Mouse (Mus musculus): ENCODE data around the gene Gsto2. TPM values are rescaled to one million over a fixed set of nuclear protein-coding genes. Genes with fewer than 3 reads are reported as not detected.

Gene Gsto2
- polyA plus RNA-seq, 1 experiment = not detected

DNA sequence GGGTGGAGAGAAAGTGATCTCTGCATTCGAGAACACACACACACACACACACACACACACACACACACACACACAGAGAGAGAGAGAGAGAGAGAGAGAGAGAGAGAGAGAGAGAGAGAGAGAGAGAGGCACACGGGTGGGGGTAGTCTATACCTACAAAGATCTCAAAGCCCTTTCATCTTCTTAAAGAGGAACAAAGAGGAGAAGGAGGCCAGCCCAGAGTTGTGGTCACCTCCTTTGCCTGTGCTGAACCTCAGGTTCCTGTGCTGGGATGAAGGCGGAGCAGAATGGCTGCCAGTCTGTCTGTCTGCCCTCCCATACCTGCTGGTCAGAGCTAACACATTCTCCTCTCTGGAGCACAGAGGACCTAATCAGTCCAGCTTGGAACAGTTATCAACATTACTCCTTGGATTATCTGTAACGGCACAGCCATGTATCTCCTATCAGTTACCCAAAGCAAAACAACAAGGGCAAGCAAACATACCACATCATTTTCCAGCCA is 44.8 kb downstream of the Gsto2 start:
- H3K4me1 ChIP-seq (ENCODE audit: control insufficient read depth, insufficient read depth, low read length) = peaks cover 11% of the 10 kb centered on the region
- no peak overlapping the region for H3K4me3 ChIP-seq (ENCODE audit: insufficient read depth, low read depth, low read length)
- no peak overlapping the region for H3K27ac ChIP-seq (ENCODE audit: insufficient read depth, low read depth, low read length)
- WGBS = 51% methylated on average over 4 of the region's 4 CpGs
- TF ChIP-seq POLR2A (IDR thresholded peaks at IDR 0.05; ENCODE audit: insufficient read depth, low read depth, low read length) (no peak), CTCF (IDR thresholded peaks at IDR 0.05; ENCODE audit: insufficient read depth, low read depth, low read length) (no peak)

DNA sequence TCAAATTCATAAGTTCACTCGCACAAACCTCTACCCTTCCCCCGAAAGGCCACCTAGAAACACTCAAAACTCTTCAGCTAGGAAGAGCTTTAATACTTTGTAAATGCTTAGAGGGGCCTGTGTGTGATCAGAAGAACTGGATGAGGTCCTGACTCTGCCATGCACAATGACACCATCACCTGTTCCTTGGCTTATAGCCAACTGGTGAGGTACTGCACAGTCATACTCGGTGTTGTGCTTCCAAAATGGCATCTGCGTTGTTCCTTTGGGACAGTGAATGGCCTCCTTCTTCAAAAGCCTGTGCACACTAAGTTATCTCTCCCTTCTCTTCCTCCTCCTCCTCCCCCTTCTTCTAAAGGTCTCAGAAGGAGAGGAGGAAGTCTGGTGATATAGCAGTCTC is 45.4 kb downstream of the Gsto2 start:
- no peak overlapping the region for H3K27ac ChIP-seq (ENCODE audit: insufficient read depth, low read depth, low read length)
- H3K4me3 ChIP-seq (ENCODE audit: insufficient read depth, low read depth, low read length) = no peak overlapping the region
- no peak for TF ChIP-seq POLR2A (IDR thresholded peaks at IDR 0.05; ENCODE audit: insufficient read depth, low read depth, low read length)
- no peak for TF ChIP-seq CTCF (IDR thresholded peaks at IDR 0.05; ENCODE audit: insufficient read depth, low read depth, low read length)
- peaks cover 11% of the 10 kb centered on the region for H3K4me1 ChIP-seq (ENCODE audit: control insufficient read depth, insufficient read depth, low read length)
- 94% methylated on average over 4 of the region's 4 CpGs for WGBS

DNA sequence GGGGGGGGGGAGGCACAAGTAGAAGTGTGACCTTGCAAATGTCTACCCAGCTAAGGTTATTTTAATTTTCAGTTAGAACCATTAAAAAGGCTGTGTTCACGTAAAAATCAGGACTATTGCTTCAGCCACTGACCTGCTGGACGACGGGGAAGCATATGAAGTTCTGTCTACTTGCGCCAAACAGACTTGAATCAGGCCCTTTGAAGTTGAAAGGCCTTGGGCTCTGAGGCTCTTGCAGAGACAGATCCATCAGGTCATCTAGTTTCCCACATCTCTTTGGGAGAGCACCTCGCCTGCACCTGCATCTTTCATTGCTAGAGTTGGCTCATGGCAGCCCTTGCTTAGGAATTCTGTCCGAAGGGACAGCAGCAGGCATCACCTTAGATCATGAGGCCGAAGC is 48.0 kb downstream of the Gsto2 start:
- H3K27ac ChIP-seq (ENCODE audit: insufficient read depth, low read depth, low read length) = no peak overlapping the region
- no peak overlapping the region for H3K4me3 ChIP-seq (ENCODE audit: insufficient read depth, low read depth, low read length)
- peaks cover 11% of the 10 kb centered on the region for H3K4me1 ChIP-seq (ENCODE audit: control insufficient read depth, insufficient read depth, low read length)
- 96% methylated on average over 7 of the region's 7 CpGs for WGBS
- TF ChIP-seq POLR2A (IDR thresholded peaks at IDR 0.05; ENCODE audit: insufficient read depth, low read depth, low read length) = no peak
- no peak for TF ChIP-seq CTCF (IDR thresholded peaks at IDR 0.05; ENCODE audit: insufficient read depth, low read depth, low read length)

DNA sequence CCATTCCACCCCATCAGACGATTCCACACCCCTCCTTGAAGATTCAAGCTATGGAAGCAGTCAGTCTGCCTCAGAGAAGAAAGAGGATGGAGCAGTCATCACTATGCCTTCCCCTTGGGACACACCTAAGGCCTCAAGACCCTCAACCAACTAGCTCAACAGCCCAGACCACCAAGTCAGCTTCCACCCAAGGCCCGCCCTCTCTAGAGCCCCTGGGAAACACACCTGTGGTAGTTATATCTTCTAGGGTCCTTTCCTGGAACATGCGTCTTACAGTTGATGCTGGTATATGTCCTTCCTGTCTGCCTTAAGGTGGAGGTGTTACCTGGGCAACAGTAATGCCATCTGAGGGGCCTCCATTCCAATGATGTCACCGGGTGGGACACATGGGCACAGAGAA is 48.9 kb downstream of the Gsto2 start:
- H3K4me1 ChIP-seq (ENCODE audit: control insufficient read depth, insufficient read depth, low read length) = peaks cover 12% of the 10 kb centered on the region
- WGBS = 92% methylated on average over 4 of the region's 4 CpGs
- H3K4me3 ChIP-seq (ENCODE audit: insufficient read depth, low read depth, low read length) = no peak overlapping the region
- no peak for TF ChIP-seq CTCF (IDR thresholded peaks at IDR 0.05; ENCODE audit: insufficient read depth, low read depth, low read length)
- no peak for TF ChIP-seq POLR2A (IDR thresholded peaks at IDR 0.05; ENCODE audit: insufficient read depth, low read depth, low read length)
- H3K27ac ChIP-seq (ENCODE audit: insufficient read depth, low read depth, low read length) = no peak overlapping the region

DNA sequence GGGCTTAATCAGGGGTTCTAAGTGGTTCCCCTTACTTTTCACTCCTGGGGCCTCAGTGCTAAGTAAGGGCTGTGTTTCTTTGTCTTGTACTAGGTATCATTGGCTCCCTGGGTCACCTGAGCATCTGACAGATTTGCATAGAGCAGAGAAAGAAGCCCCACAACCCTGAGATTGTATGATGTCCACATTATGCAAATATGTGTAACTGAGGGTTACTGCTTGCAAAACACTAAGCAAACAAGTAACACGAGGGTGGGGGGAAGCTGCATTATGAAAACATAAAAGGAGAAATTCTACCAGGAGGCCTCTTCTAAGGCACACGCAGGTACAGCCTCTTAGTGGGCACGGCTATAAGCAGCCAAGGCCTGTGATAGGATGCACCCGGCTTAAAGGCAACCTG is 49.9 kb downstream of the Gsto2 start:
- Histone ChIP-seq H3K4me1 (ENCODE audit: control insufficient read depth, insufficient read depth, low read length) (peaks cover 8% of the 10 kb centered on the region), H3K4me3 (ENCODE audit: insufficient read depth, low read depth, low read length) (no peak overlapping the region), H3K27ac (ENCODE audit: insufficient read depth, low read depth, low read length) (no peak overlapping the region)
- TF ChIP-seq CTCF (IDR thresholded peaks at IDR 0.05; ENCODE audit: insufficient read depth, low read depth, low read length) = no peak
- no peak for TF ChIP-seq POLR2A (IDR thresholded peaks at IDR 0.05; ENCODE audit: insufficient read depth, low read depth, low read length)
- 86% methylated on average over 4 of the region's 4 CpGs for WGBS

DNA sequence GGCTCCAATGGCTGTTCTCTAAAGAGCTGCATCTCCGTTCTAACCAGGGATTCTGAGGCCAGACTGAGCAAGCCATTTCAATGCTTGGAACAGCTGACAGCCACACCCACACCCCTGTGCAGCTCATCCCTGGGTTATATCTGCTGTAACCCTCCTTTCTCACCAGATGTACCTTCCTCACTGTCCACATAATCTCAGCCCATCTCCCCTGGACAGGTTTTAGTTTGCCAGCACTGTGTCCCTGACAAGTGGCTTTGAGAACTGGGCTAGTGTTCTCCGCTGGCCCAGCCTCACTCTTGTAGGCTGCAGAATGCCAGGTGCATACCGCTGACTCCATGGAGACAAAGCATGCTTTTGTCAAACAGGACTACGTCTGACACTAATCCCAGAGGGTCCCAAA is 52.1 kb downstream of the Gsto2 start:
- peaks cover 7% of the 10 kb centered on the region for H3K4me1 ChIP-seq (ENCODE audit: control insufficient read depth, insufficient read depth, low read length)
- no peak overlapping the region for H3K27ac ChIP-seq (ENCODE audit: insufficient read depth, low read depth, low read length)
- WGBS = 49% methylated on average over 4 of the region's 4 CpGs
- TF ChIP-seq CTCF (IDR thresholded peaks at IDR 0.05; ENCODE audit: insufficient read depth, low read depth, low read length) (no peak), POLR2A (IDR thresholded peaks at IDR 0.05; ENCODE audit: insufficient read depth, low read depth, low read length) (no peak)
- no peak overlapping the region for H3K4me3 ChIP-seq (ENCODE audit: insufficient read depth, low read depth, low read length)

DNA sequence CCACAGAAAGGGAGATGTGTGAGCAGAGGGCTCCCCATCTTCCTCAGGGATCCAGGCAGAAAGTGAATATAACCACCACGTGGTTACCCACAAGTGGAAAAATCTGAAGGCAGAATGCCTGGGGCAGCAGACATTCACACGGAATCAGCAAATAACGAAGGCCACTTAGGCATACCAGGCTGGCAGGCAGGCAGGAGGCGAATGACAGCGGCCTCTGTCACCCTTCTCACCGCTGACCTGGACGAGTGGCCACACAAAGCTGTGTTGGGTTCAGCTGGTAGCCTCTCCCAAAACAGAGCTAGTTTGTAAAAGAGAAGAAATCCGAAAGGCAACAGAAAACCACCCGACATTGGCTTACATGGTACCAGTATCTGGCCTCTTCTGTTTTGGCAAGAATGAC is 52.7 kb downstream of the Gsto2 start:
- Histone ChIP-seq H3K27ac (ENCODE audit: insufficient read depth, low read depth, low read length) (no peak overlapping the region), H3K4me3 (ENCODE audit: insufficient read depth, low read depth, low read length) (no peak overlapping the region), H3K4me1 (ENCODE audit: control insufficient read depth, insufficient read depth, low read length) (peaks cover 7% of the 10 kb centered on the region)
- no peak for TF ChIP-seq CTCF (IDR thresholded peaks at IDR 0.05; ENCODE audit: insufficient read depth, low read depth, low read length)
- no peak for TF ChIP-seq POLR2A (IDR thresholded peaks at IDR 0.05; ENCODE audit: insufficient read depth, low read depth, low read length)
- WGBS = 40% methylated on average over 9 of the region's 9 CpGs

DNA sequence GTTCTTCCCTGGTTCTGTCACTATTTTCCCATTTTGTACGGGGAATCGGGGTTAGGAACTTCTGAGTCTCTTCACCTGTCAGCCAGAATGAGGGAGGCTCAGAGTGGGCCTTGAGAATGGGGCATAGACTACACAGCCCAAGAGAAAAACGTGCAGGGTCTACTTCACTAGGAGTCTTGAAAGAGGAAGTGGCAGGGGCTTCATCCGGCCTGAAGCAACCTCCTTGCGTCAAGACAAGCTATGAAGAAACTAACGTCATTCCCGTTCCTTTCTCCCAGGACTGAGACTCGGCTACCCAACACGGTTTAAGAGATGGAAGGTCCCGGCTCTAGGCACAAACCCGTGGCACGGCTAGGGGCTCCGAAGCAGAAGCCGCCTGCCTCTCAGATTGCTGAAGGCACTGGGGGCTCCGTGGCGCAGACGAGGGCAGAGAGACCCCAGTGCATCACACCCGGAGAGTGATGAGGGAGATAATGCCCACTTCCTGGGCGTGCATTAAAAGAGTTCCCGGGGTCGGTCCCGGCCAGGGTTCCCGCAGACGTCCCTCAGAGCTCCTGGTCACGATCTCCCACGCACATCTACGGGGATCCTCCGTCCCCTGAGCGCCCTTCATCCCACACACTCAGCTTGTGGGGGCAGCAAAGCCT is 53.2 kb downstream of the Gsto2 start:
- Histone ChIP-seq H3K27ac (ENCODE audit: insufficient read depth, low read depth, low read length) (no peak overlapping the region), H3K4me3 (ENCODE audit: insufficient read depth, low read depth, low read length) (peak overlapping the region; percentile 75), H3K4me1 (ENCODE audit: control insufficient read depth, insufficient read depth, low read length) (peaks cover 7% of the 10 kb centered on the region)
- 4% methylated on average over 29 of the region's 29 CpGs for WGBS
- TF ChIP-seq CTCF (IDR thresholded peaks at IDR 0.05; ENCODE audit: insufficient read depth, low read depth, low read length) (no peak), POLR2A (IDR thresholded peaks at IDR 0.05; ENCODE audit: insufficient read depth, low read depth, low read length) (no peak)

DNA sequence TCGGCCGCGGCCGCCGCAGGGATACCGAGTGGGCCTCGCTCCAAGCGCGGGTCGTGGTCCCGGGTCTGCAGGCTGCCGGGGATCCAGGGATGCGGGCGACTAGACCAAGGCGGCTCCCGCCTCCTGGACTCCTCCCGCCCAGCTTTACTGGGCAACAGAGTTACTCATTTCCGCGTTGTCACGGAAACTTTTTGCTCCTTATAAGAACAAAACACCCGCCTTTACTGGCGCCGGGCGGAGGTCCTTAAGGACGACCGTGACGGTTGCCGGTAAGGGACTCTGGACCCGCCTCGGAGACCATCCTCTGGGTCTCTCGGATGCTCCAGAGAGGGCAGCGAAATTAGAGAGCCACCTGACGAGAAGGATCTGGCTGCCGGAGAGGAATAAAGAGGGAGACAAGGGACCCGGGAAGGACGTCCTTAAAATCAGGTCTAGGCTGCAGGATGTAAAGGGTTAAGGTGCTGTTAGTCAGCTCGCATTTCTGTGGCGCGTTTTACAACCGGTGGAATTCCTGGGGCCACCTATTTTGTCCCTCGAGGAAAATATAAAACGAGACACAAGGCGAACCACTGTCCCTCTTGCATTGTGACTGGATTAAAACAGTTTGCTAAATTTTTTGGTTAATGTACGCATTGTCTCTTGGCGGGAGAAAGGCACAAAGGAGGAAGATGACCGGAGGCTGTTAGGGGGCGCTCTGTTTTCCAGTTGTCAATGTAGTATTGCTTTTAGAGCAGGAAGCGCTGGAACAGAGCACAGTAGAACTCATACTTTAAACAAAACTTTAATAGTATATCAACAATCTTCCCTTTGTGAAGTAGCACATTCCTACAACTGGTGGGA is 54.0 kb downstream of the Gsto2 start, which contains the start of the genes Cfap43 and Itprip:
TSS of gene Cfap43 (minus strand) at position 162 of the 840 bp plus-strand sequence.
TSS of gene Itprip (minus strand) at position 174 of the 840 bp plus-strand sequence.
- WGBS = under 1% methylated on average over 48 of the region's 48 CpGs
- no peak for TF ChIP-seq CTCF (IDR thresholded peaks at IDR 0.05; ENCODE audit: insufficient read depth, low read depth, low read length)
- TF ChIP-seq POLR2A (IDR thresholded peaks at IDR 0.05; ENCODE audit: insufficient read depth, low read depth, low read length) = no peak
- Histone ChIP-seq H3K4me3 (ENCODE audit: insufficient read depth, low read depth, low read length) (peak within 1 kb of the TSS; percentile 75), H3K27ac (ENCODE audit: insufficient read depth, low read depth, low read length) (no peak within 1 kb of the TSS; the same call in 1 of the 2 replicates), H3K4me1 (ENCODE audit: control insufficient read depth, insufficient read depth, low read length) (peaks cover 7% of the 10 kb centered on the region)

Data from olfactory bulb, adult 2 months (tissue).